Mouse (Mus musculus) hindbrain, embryonic 13.5 days (tissue): Measurements from ENCODE around the gene Cdkl1. TPM values are rescaled to one million over a fixed set of nuclear protein-coding genes. Genes with fewer than 3 reads are reported as not detected.
A peak's percentile ranks its signal among the peaks of the same experiment; 100 is the strongest.

Source experiments
- ATAC-seq: fragments of 200-750 bp; cut with Nextera tagmentation; 2 replicates; pipeline ENCODE4 v1.8.0; 2017; ENCODE audit warnings: moderate TSS enrichment; ENCODE audit not compliant: low FRiP score
- H3K27ac ChIP-seq: fragments of 300-500 bp; sonication (generic); 2 replicates; pipeline ENCODE4 v1.5.1; 2015; ENCODE audit warnings: inconsistent platforms, mild to moderate bottlenecking, moderate library complexity
- H3K27me3 ChIP-seq: fragments of 300-500 bp; sonication (generic); 2 replicates; pipeline ENCODE4 v1.6.1; 2015; ENCODE audit warnings: mild to moderate bottlenecking, inconsistent platforms
- H3K36me3 ChIP-seq: fragments of 300-500 bp; sonication (generic); 2 replicates; pipeline ENCODE4 v1.6.1; 2015; ENCODE audit warnings: mild to moderate bottlenecking, inconsistent platforms
- H3K4me1 ChIP-seq: fragments of 300-500 bp; sonication (generic); replicated peaks from 2 replicates; pipeline ENCODE4 v1.6.1; 2015; ENCODE audit warnings: inconsistent platforms
- H3K4me2 ChIP-seq: fragments of 300-500 bp; sonication (generic); 2 replicates; pipeline ENCODE4 v1.6.1; 2015; ENCODE audit warnings: inconsistent platforms, mild to moderate bottlenecking, moderate library complexity
- H3K4me3 ChIP-seq: fragments of 300-500 bp; sonication (generic); 2 replicates; pipeline ENCODE4 v1.5.1; 2015; ENCODE audit warnings: mild to moderate bottlenecking, inconsistent platforms
- H3K9ac ChIP-seq: fragments of 300-500 bp; sonication (generic); 2 replicates; pipeline ENCODE4 v1.6.1; 2015; ENCODE audit warnings: mild to moderate bottlenecking, inconsistent platforms
- H3K9me3 ChIP-seq: fragments of 300-500 bp; sonication (generic); 2 replicates; pipeline ENCODE4 v1.6.1; 2016; ENCODE audit warnings: inconsistent platforms
- WGBS: fragments of 180-500 bp; shearing (Covaris S2); methylation state at CpG from one replicate; pipeline ENCODE4 v1.1.7; 2015; 5-methylcytosine and 5-hydroxymethylcytosine counted together
- microRNA counts: library from miRNA; unstranded; fragments of <30 nt; microRNA quantifications from one replicate; lab custom pipeline; 2016
- microRNA-seq: library from miRNA; unstranded; fragments of <30 nt; microRNA quantifications from one replicate; pipeline ENCODE4, GENCODE M21; 2016
- polyA plus RNA-seq: library from polyadenylated mRNA; unstranded; fragments of >200 nt; fragmentation: Nextera tagmentation; extraction: Ambion mirVana; gene quantifications from 2 replicates; pipeline ENCODE4 v1.2.1, GENCODE M21; 2015

Gene Cdkl1
- polyA plus RNA-seq, 1 experiment from 2014 or later = 4.2 TPM

DNA sequence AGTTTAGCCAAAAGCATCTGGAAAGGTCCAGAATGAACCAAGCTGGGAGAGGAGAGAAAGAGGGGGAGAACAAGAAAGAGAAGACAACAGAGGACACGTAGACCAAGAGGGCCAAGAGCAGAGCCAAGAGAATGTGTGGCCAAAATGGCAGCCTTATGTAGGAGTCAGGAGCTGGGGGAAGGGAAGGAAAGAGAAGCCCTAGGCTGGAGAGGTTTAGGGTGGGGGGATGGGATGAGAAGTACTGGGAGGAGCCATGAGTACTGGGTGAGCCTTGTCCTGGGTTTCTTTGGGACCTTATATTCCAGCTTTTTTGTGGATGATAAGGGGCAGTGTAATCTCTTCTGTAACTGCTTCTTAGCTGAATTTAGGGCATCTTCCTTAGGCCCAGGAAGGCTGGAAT lies 61.8 kb downstream of the Cdkl1 start:
- no peak overlapping the region for H3K4me3 ChIP-seq
- ATAC-seq = no peak
- H3K27me3 ChIP-seq = no peaks in the 10 kb centered on the region
- H3K27ac ChIP-seq = no peak overlapping the region
- H3K9ac ChIP-seq = no peak overlapping the region
- H3K4me2 ChIP-seq = no peak overlapping the region
- H3K9me3 ChIP-seq = no peaks in the 10 kb centered on the region
- no peaks in the 10 kb centered on the region for H3K36me3 ChIP-seq
- 100% methylated on average over 1 of the region's 1 CpGs for WGBS
- peaks cover 8% of the 10 kb centered on the region for H3K4me1 ChIP-seq

DNA sequence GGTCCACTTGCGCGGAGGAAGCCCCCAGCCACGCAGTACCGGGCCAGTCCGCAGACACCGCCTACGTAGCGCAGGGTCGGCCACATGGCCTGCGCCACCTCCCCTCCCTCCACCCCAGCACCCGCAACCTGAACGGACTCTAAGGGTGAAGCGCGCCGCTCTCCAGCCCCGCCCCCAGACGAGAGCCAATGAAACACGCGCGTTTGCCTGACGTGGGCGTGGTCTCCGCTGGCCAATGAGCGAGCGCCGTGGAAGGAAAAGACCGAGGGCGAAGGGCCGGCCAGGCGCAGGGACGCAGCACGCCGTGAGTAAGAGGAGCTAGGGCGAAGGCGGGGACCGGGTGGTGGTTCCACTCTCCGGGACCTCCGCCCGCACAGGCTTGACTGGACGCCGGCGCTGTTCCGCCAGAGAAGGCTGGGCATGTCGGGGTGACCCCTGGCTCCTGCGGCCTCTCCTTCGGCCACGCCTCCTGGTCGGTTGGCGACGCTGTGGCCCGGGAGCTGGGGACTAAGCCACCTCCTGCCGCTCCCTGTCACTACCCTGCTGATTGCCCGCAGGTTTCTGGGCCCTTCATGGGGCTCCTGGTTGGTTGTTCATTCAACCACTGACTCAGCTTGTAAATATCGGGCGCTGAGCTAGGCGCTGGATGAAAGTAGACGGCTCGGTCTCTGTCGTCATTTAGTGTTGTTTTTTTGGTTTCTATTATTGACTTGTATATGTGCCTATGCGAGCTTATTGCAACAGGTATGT lies 66.2 kb downstream of the Cdkl1 start, which contains the start of the genes L2hgdh and Atp5s:
Gene L2hgdh, minus strand, starts transcription at position 163 of the 750 bp plus-strand sequence.
Gene Atp5s, plus strand, starts transcription at position 240 of the 750 bp plus-strand sequence.
- no peaks in the 10 kb centered on the region for H3K27me3 ChIP-seq
- peak within 1 kb of the TSS; percentile 89 for H3K27ac ChIP-seq
- H3K4me3 ChIP-seq = peak within 1 kb of the TSS; percentile 74
- H3K9ac ChIP-seq = peak within 1 kb of the TSS; percentile 78
- peak within 1 kb of the TSS; percentile 84 for H3K4me2 ChIP-seq
- peaks cover 10% of the 10 kb centered on the region for H3K36me3 ChIP-seq
- ATAC-seq = peak; percentile 97
- H3K9me3 ChIP-seq = 0 out of 2 replicates have a peak, but pooled peaks cover 4% of the 10 kb centered on the region
- H3K4me1 ChIP-seq = peaks cover 18% of the 10 kb centered on the region
- 1% methylated on average over 60 of the region's 60 CpGs for WGBS

DNA sequence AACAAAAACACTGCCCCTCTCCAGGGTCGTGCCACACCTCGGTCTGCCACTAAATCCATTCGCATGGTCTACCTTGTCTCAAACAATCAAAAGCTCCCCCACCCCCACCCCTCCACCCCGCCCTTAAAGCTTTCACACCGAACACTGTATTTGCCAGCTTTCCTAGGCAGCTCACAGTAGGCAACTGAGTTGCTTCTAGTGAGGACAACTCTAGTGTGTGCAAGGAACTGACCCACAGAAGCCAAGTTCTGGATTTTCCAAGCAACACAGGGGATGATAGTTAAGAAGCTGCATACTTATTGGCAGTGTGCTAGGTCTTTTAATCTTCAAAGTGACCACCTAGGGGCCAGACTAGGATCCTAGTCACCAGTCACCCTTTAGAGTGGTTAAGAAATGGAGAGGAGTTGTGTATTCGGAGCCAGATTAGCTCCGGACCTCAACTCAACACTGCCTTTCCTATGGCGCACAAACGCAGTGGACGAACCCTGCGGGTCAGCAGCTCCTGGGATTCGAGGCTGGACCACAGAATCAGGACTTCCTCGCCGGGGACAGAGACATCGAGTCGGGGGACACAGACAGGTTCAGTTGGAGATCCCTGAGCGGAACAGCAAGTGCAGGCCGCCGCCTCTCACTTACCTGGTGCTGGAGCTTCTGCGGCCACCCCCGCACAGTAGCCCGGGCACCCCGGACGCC lies 66.9 kb downstream of the Cdkl1 start:
- peak overlapping the region; percentile 89 for H3K27ac ChIP-seq
- peak overlapping the region; percentile 74 for H3K4me3 ChIP-seq
- peak overlapping the region; percentile 84 for H3K4me2 ChIP-seq
- WGBS = 3% methylated on average over 24 of the region's 24 CpGs
- peak overlapping the region; percentile 78 for H3K9ac ChIP-seq
- peaks cover 17% of the 10 kb centered on the region for H3K36me3 ChIP-seq
- peaks cover 11% of the 10 kb centered on the region; the same call in 1 of the 2 replicates for H3K9me3 ChIP-seq
- no peaks in the 10 kb centered on the region for H3K27me3 ChIP-seq
- no peak; the same call in none of the 2 replicates for ATAC-seq
- peaks cover 18% of the 10 kb centered on the region for H3K4me1 ChIP-seq

DNA sequence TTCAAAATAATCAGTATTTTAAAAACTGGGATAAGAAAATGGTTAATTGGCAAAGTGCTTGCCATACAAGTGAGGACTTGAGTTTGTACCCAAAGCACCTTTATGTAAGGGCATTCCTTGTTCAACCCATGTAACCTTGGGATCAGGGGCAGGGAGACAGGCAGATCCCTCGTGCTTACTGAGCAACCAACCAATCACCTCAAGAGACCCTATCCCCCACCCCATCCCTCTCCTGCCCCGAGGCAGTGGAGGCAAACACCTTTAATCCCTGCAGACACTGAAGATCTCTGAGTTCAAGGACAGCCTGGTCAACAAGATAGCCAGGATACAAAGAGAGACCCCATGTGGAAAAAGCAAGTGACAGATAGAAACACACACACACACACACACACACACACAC lies 67.7 kb downstream of the Cdkl1 start:
- H3K36me3 ChIP-seq = peaks cover 24% of the 10 kb centered on the region
- no peak for ATAC-seq
- no peaks in the 10 kb centered on the region for H3K27me3 ChIP-seq
- WGBS = 72% methylated on average over 2 of the region's 2 CpGs
- 0 out of 2 replicates have a peak overlapping the region, but pooled peaks have one; percentile 78 for H3K9ac ChIP-seq
- H3K4me3 ChIP-seq = no peak overlapping the region
- H3K9me3 ChIP-seq = peaks cover 14% of the 10 kb centered on the region; the same call in 1 of the 2 replicates
- no peak overlapping the region for H3K27ac ChIP-seq
- peaks cover 18% of the 10 kb centered on the region for H3K4me1 ChIP-seq
- peak overlapping the region; percentile 84 for H3K4me2 ChIP-seq

DNA sequence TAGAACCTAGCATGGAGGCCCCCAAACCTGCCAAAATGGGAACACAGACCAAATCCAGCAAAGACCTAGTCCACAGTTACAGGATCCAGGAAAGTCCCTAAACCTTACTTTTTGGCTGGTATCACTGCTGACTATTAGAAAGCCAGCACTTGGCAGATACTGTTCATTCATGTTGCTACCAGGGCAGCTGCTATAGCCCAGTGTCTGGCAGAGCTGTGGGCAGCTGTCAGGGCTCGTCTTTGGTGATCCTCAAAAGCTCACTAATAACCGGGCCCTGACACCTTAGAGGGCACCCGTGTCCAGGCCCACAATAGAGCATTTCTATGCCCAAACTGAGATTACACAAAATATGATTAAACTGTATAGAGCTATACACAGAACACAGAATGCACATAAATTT lies 68.2 kb downstream of the Cdkl1 start:
- H3K9ac ChIP-seq = no peak overlapping the region
- no peak overlapping the region for H3K4me2 ChIP-seq
- H3K27ac ChIP-seq = no peak overlapping the region
- H3K36me3 ChIP-seq = peaks cover 29% of the 10 kb centered on the region
- no peaks in the 10 kb centered on the region for H3K27me3 ChIP-seq
- H3K9me3 ChIP-seq = peaks cover 14% of the 10 kb centered on the region; the same call in 1 of the 2 replicates
- ATAC-seq = no peak
- H3K4me3 ChIP-seq = no peak overlapping the region
- 88% methylated on average over 3 of the region's 3 CpGs for WGBS
- peaks cover 18% of the 10 kb centered on the region for H3K4me1 ChIP-seq

DNA sequence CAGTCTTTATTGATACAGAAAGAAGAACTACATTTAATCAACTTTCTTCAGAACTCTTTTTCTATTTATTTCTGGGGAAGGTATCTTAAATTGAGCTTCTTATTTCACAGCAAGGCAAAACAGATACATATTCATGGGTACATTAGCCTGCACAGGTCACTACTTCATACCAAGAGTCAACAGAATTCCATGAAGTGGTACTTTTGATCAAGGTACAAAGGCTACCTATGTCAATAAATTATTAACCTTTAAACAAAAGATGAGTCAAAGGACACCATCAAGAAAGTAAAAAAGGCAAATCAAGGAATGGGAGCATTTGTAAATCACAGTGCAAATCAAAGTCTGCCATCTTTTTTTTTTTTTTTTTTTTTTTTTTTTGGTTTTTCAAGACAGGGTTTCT lies 77.4 kb downstream of the Cdkl1 start:
- peaks cover 24% of the 10 kb centered on the region for H3K36me3 ChIP-seq
- no peaks in the 10 kb centered on the region for H3K9me3 ChIP-seq
- H3K4me2 ChIP-seq = no peak overlapping the region
- H3K27me3 ChIP-seq = no peaks in the 10 kb centered on the region
- no peaks in the 10 kb centered on the region for H3K4me1 ChIP-seq
- ATAC-seq = no peak
- H3K27ac ChIP-seq = no peak overlapping the region
- no peak overlapping the region for H3K4me3 ChIP-seq
- H3K9ac ChIP-seq = no peak overlapping the region

DNA sequence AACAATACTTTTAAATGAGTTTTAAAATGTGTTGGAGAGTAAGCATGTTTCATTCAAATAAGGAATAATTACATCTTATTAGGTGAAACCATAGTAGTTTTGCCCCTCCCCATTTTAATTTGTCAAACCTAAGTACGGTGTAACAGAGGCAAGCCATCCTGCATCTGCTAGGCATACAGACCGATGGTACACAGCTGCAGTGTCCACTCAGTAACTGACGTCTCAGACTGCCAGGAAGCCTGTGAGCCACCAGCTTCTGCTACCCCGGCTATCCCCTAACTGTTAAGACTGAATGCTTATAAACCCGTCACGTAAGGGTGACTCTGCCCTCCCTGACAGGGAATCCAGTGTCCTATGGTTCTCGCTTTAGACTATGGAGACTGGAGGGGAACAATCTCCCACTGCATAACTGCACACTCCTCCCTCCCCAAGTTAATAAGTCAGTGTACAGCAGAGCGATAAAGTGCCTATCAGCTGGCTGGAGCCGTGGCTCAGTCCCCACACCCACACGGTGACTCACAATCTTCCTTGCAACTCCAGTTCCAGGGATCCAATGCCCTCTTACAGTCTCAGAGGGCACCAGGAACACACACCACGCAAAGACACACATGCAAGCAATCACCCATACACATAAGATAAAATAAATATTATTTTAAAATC lies 86.1 kb downstream of the Cdkl1 start:
- Histone ChIP-seq H3K27ac (no peak overlapping the region), H3K9me3 (no peaks in the 10 kb centered on the region), H3K36me3 (peaks cover 13% of the 10 kb centered on the region), H3K4me2 (no peak overlapping the region), H3K4me1 (no peaks in the 10 kb centered on the region), H3K9ac (no peak overlapping the region), H3K4me3 (no peak overlapping the region), H3K27me3 (no peaks in the 10 kb centered on the region)
- no peak for ATAC-seq
- WGBS = 91% methylated on average over 11 of the region's 11 CpGs

DNA sequence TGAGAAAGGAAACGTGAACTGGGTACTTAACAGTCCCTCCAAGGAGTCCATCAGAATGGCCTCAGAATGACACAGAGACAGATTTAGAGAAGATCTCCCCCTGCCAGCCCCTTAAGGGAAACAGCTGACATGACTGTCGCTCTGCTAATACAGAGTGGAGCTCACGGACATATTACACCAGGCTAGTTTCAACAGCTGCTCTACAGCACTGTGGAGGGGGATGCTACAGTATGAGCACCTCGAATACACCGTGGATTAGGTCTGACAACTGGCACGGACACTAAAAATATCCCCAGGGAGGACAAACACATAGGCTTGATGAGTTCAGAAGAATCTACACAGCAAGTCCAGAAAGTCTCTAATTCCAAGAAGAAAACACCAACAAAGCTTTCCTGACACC lies 92.7 kb downstream of the Cdkl1 start:
- no peak for ATAC-seq

More for the DNA sequence above, 92.7 kb downstream of the Cdkl1 start:
- H3K9ac ChIP-seq = no peak overlapping the region
- WGBS = 84% methylated on average over 6 of the region's 6 CpGs
- H3K36me3 ChIP-seq = peaks cover 10% of the 10 kb centered on the region
- H3K4me2 ChIP-seq = no peak overlapping the region
- H3K4me1 ChIP-seq = no peaks in the 10 kb centered on the region
- no peaks in the 10 kb centered on the region for H3K27me3 ChIP-seq
- H3K4me3 ChIP-seq = no peak overlapping the region
- no peak overlapping the region for H3K27ac ChIP-seq
- H3K9me3 ChIP-seq = no peaks in the 10 kb centered on the region

MicroRNA genes within 50 kb of the gene (microRNA counts, 519-probe panel; counts per million panel counts)
- microRNA mmu-miR-681 (lab: Ali Mortazavi, UCI) = 51.3 counts per million

Small RNA genes lying within 50 kb of the gene (microRNA-seq; reads per million reads assigned to microRNA genes)
- gene Mir681 = not detected

Other genes starting within 250 kb of the Cdkl1 start
- 24.3 and 24.4 TPM in 2 replicates for gene Vcpkmt, start 208.2 kb downstream of the Cdkl1 start, polyA plus RNA-seq
- 12.6 and 13.0 TPM in 2 replicates for gene Sos2, start 109.4 kb downstream of the Cdkl1 start, polyA plus RNA-seq
- 11.5 and 11.6 TPM in 2 replicates for gene L2hgdh, start 66.4 kb downstream of the Cdkl1 start, polyA plus RNA-seq
- 26.1 and 30.0 TPM in 2 replicates for gene Atp5s, start 66.3 kb downstream of the Cdkl1 start, polyA plus RNA-seq
- gene Atl1, start 101.3 kb upstream of the Cdkl1 start, polyA plus RNA-seq = 126 and 131 TPM in 2 replicates
- gene Map4k5, start 101.9 kb upstream of the Cdkl1 start, polyA plus RNA-seq = 30.7 and 30.9 TPM in 2 replicates
- 1.6 and 2.7 TPM in 2 replicates for gene Sav1, start 195.7 kb upstream of the Cdkl1 start, polyA plus RNA-seq